17 mouse cellular contexts compared by ENCODE assay signal in the genomic region with DNA sequence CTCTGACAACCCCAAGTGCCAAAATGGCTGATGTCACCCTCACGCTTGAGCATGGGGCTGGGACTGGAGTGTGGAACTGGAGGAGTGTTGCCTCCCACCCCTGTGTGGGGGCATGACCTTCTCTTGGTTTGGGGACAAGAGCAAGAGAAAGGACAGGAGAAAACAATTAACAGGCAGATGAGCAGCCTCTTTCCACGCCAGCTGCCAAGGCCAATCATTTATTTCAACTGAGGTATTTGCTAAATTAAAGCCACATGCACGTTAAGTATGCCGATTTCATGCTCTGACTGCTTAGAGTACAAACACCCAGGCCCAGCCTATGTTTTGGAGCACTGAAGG.
DNase-seq lines count a peak whose midpoint lies in the region; ATAC-seq and TF ChIP-seq lines count a peak whose summit lies in the region.
"Had no signal": no experiment of that assay in that cellular context is flagged by ENCODE, and none has a peak within 500 bp of the region (broad histone marks: within the 10 kb centered on the region; RNA-seq: fewer than 3 reads in every experiment).

No protein-coding gene starts in this region.

- WGBS in lung, postnatal 0 days = 57% methylated on average over 4 of the region's 4 CpGs
- 13% methylated on average over 4 of the region's 4 CpGs for WGBS in embryonic facial prominence, embryonic 13.5 days
- 12% methylated on average over 4 of the region's 4 CpGs for WGBS in limb, embryonic 13.5 days

- peak; percentile 9 for DNase-seq in lung, postnatal 10 days
- no peak for DNase-seq in lung, postnatal 0 days (ENCODE audit: low spot score)
- DNase-seq in embryo, embryonic 10 days (ENCODE audit: low spot score) = peak; percentile 63
- DNase-seq in liver = no peak
- DNase-seq in spleen, adult 12 weeks (ENCODE audit: low spot score) = no peak
- no peak for DNase-seq in adrenal gland, adult 2 months
- DNase-seq: cerebellum, adult 2 months; gastrocnemius, postnatal 36 days; kidney, postnatal 36 days; liver, embryonic 13.5 days; lung, postnatal 36 days; right cerebral cortex, postnatal 4 days had no signal

- H3K27ac ChIP-seq in lung, postnatal 0 days (ENCODE audit: low read length) = no peak overlapping the region
- H3K27ac ChIP-seq in embryonic facial prominence, embryonic 13.5 days = peak overlapping the region; percentile 8; the same call in 1 of the 2 replicates
- H3K27ac ChIP-seq in limb, embryonic 13.5 days = no peak overlapping the region
- H3K27ac ChIP-seq: heart, embryonic 15.5 days; intestine, embryonic 15.5 days; left cerebral cortex, adult 2 months; liver, embryonic 13.5 days had no signal

- H3K4me1 ChIP-seq in lung, postnatal 0 days (ENCODE audit: insufficient read depth, low read depth, low read length) = no peaks in the 10 kb centered on the region
- H3K4me1 ChIP-seq in embryonic facial prominence, embryonic 13.5 days = peaks cover 43% of the 10 kb centered on the region
- peaks cover 22% of the 10 kb centered on the region for H3K4me1 ChIP-seq in limb, embryonic 13.5 days
- H3K4me1 ChIP-seq: heart, embryonic 15.5 days; intestine, embryonic 15.5 days; liver, embryonic 13.5 days had no signal

- no peak overlapping the region for H3K9ac ChIP-seq in lung, postnatal 0 days (replicated peaks; ENCODE audit: low read depth)
- H3K9ac ChIP-seq in embryonic facial prominence, embryonic 13.5 days = no peak overlapping the region
- H3K9ac ChIP-seq in limb, embryonic 13.5 days = no peak overlapping the region
- H3K9ac ChIP-seq: heart, embryonic 15.5 days; intestine, embryonic 15.5 days; liver, embryonic 13.5 days had no signal

- H3K27me3 ChIP-seq in lung, postnatal 0 days (replicated peaks; ENCODE audit: insufficient read depth, low read length) = no peaks in the 10 kb centered on the region
- H3K27me3 ChIP-seq in embryonic facial prominence, embryonic 13.5 days = peaks cover 19% of the 10 kb centered on the region; the same call in 1 of the 2 replicates
- peaks cover 8% of the 10 kb centered on the region for H3K27me3 ChIP-seq in limb, embryonic 13.5 days
- H3K27me3 ChIP-seq: intestine, embryonic 15.5 days; liver, embryonic 13.5 days had no signal

- TF ChIP-seq CTCF in lung, postnatal 0 days (IDR thresholded peaks at IDR 0.05) = no peak

- ATAC-seq in lung, postnatal 0 days = no peak
- 0 out of 2 replicates have a peak, but pooled peaks have one; percentile 43 for ATAC-seq in embryonic facial prominence, embryonic 13.5 days (ENCODE audit: insufficient number of reproducible peaks, insufficient read depth, low FRiP score, low TSS enrichment, low read depth)
- no peak for ATAC-seq in limb, embryonic 13.5 days (ENCODE audit: low FRiP score, low read depth)
- ATAC-seq: intestine, embryonic 15.5 days had no signal

- no peaks in the 10 kb centered on the region for H3K9me3 ChIP-seq in lung, postnatal 0 days (ENCODE audit: low read length)
- no peaks in the 10 kb centered on the region for H3K9me3 ChIP-seq in embryonic facial prominence, embryonic 13.5 days
- H3K9me3 ChIP-seq in limb, embryonic 13.5 days = no peaks in the 10 kb centered on the region
- H3K9me3 ChIP-seq: heart, embryonic 15.5 days; intestine, embryonic 15.5 days; liver, embryonic 13.5 days had no signal

- TF ChIP-seq EP300 in lung, postnatal 0 days (IDR thresholded peaks at IDR 0.05) = no peak

- H3K4me2 ChIP-seq in lung, postnatal 0 days (replicated peaks; ENCODE audit: low read depth, low read length) = no peak overlapping the region
- peak overlapping the region; percentile 41 for H3K4me2 ChIP-seq in embryonic facial prominence, embryonic 13.5 days
- peak overlapping the region; percentile 31; the same call in 1 of the 2 replicates for H3K4me2 ChIP-seq in limb, embryonic 13.5 days (replicated peaks)
- H3K4me2 ChIP-seq: heart, embryonic 15.5 days; intestine, embryonic 15.5 days; liver, embryonic 13.5 days had no signal

- no peaks in the 10 kb centered on the region for H3K36me3 ChIP-seq in lung, postnatal 0 days (ENCODE audit: insufficient read depth, low read length)
- H3K36me3 ChIP-seq in embryonic facial prominence, embryonic 13.5 days = no peaks in the 10 kb centered on the region
- no peaks in the 10 kb centered on the region for H3K36me3 ChIP-seq in limb, embryonic 13.5 days
- H3K36me3 ChIP-seq: heart, embryonic 15.5 days; intestine, embryonic 15.5 days; liver, embryonic 13.5 days had no signal

- no peak overlapping the region for H3K4me3 ChIP-seq in lung, postnatal 0 days (ENCODE audit: low read depth, low read length)
- no peak overlapping the region for H3K4me3 ChIP-seq in embryonic facial prominence, embryonic 13.5 days
- no peak overlapping the region for H3K4me3 ChIP-seq in limb, embryonic 13.5 days
- H3K4me3 ChIP-seq: heart, embryonic 15.5 days; intestine, embryonic 15.5 days; left cerebral cortex, adult 2 months; liver, embryonic 13.5 days had no signal

Comparison
In these comparisons a context has a peak if more than half of its experiments do, and no peak if none do; other contexts are left out.
1. DNase-seq: peak in lung, postnatal 10 days (single experiment) and embryo, embryonic 10 days (single experiment); none in lung, postnatal 0 days (single experiment), liver (single experiment), spleen, adult 12 weeks (single experiment) and adrenal gland, adult 2 months (single experiment).